Mouse (Mus musculus): ENCODE results near the gene 1600014C10Rik. TPM values are rescaled to one million over a fixed set of nuclear protein-coding genes. Genes with fewer than 3 reads are reported as not detected.

The 1600014C10Rik gene
- total RNA-seq (2022), result 10 to 100 TPM; 24.6 to 30.9 (median 28.9) TPM

- DNase-seq (ENCODE audit: low spot score in 2 of 2), result no peak
Measured at GRCm38 (mm10) chr7:38182962-38183687, at the start of gene 1600014C10Rik. Gene 1600014C10Rik (plus strand): TSS chr7:38183217.

DNA sequence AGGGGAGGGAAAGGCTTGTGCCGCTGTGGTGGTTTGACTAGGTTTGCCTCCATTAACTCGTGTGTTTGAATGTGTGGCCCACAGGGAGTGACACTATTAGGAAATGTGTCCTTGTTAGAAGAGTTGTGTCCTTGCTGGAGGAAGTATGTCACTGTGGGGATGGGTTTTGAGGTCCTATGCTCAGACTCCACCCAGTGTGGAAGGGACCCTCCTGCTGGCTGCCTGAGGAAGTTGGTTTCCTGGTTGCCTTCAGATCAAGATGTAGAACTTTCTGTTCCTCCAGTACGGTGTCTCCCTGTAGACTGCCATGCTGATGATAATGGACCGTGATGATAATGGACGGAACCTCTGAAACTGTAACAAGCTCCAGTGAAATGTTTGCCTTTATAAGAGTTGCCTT is 48.5 kb upstream of the 1600014C10Rik start:
- DNase-seq (ENCODE audit: low spot score in 2 of 2), result no peak

- peak; percentile 21 to 47 for DNase-seq (ENCODE audit: low spot score in 2 of 2)
Measured at GRCm38 (mm10) chr7:38140324-38140723, 42.7 kb upstream of the 1600014C10Rik start.

DNA sequence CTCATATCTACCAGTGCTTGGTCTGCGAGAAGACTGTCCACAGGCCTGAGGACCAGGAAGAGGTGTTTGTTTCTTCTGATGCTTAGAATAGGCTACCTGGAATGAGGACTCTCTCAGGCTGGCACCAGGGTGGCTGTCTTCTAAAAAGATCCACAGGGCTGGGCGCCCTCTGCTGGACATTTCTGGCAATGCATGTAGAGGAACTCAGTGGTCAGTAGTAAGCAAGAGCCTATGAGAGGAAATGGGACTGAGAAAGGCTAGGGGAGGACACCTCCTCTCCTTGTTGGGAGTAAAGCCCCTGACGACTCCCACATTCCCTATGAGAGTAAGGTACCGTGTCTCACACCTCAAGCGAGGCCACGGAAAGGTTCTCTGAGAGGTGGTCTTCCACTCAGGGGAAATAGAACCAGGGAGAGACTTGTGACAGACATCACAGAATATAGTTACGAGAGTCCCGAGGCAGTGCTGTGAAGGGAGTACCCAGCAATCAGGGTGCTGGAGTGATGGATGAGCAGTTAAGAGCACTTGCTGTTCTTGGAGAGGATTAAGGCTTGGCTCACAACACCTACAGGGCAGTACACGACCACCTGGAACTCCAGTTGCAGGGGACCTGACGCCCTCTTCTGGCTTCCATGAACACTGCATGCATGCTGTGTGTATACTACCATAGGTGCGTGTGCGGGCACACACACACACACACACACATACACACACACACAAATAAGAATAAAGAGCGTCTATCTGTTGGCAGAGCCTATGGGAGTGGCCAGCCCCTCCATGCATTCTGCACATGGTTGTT is 41.1 kb upstream of the 1600014C10Rik start:
- peak; percentile 58 to 86 for DNase-seq (ENCODE audit: low spot score in 2 of 2)

DNA sequence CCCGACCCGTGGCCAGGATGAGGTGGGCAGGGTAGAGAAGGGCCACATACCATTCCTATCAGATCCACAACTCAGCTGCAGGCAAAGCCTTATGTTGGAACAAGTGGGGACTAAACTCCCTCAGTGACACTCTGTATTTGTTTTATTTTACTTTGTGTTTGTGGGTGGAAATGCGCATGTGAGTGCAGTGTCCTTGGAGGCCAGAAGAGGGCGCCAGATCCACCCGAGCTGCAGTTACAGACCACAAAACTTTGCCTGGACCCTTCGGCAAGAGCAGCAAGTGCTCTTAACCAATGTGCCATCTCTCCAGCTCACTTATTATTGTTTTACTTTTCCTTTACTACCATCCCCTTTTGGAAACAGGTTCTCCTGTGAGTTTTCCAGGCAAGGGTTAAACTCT is 35.5 kb upstream of the 1600014C10Rik start:
- no peak for DNase-seq (ENCODE audit: low spot score in 2 of 2)

- DNase-seq (ENCODE audit: low spot score in 2 of 2), result peak; percentile 24 to 29
Measured at GRCm38 (mm10) chr7:38151706-38152312, 31.2 kb upstream of the 1600014C10Rik start.

DNA sequence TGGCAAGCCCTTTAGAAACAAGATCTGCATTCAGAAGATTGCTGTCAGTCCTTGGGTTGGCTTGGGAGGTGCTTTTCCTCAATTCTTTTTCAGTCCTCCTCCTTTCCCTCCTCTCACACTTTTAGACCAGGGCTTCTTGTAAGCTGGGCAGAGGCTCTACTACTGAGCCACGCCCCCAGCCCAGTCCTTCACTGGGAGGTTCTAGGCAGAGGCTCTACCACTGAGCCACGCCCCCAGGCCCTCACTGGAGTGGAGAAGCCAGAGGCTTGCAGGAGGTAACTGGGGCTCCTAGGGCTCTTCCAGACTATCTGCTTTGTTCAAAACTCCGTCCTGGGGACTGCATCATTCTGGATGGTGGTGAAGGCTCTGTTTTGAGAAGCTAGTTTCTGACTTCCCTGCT is 30.4 kb upstream of the 1600014C10Rik start:
- DNase-seq (ENCODE audit: low spot score in 2 of 2), result no peak

GRCm38 (mm10) chr7:38155829-38156228 is 27.2 kb upstream of the 1600014C10Rik start:
- DNase-seq (ENCODE audit: low spot score in 2 of 2), result no peak

DNA sequence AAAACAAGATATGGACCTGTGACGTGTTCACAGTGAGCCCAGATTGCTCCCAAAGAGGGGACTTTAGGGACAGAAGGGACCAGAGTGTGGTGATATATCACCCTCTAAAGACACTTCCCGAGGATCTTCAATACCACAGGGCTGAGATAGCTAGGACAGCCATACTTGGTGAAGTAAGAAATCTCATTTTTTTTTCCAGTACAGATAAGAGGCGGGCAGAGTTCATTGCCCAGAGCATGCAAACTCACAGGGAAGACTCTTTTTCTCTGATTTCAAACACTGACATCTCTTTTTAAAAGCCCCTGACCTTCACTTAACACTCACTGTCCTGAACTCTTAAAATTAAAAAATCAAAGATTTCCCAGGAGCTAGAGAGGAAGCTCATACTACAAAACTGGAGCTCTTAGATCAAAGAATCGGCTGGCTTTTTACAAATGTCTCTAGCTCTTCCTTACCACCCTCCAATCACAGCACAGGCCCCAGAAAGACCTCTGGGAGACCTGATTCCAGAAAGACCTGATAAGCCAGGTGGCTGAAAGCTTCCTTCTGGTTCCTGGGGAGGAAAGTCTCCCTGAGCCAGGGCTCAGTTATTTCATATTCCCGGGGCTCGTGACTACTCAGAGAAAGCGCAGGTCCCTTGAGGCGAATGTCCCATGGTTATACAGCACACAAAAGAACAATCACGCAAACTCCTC is 24.1 kb upstream of the 1600014C10Rik start:
- DNase-seq (ENCODE audit: low spot score in 2 of 2), result no peak

DNA sequence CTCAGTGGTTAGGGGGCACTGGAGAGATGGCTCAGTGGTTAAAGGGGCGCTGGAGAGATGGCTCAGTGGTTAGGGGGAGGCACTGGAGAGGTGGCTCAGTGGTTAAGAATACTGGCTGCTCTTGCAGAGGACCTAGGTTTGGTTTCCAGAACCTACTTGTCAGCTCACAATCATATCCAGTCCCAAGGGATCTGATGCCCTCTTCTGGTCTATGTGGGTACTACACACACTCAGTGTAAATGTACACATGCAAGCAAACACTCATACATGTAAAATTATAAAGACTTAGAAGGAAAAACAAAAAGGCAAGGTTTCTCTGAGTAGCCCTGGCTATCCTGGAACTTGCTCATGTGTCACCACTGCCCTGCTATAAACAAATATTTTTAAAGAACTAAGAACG is 21.6 kb upstream of the 1600014C10Rik start:
- no peak for DNase-seq (ENCODE audit: low spot score in 2 of 2)

DNA sequence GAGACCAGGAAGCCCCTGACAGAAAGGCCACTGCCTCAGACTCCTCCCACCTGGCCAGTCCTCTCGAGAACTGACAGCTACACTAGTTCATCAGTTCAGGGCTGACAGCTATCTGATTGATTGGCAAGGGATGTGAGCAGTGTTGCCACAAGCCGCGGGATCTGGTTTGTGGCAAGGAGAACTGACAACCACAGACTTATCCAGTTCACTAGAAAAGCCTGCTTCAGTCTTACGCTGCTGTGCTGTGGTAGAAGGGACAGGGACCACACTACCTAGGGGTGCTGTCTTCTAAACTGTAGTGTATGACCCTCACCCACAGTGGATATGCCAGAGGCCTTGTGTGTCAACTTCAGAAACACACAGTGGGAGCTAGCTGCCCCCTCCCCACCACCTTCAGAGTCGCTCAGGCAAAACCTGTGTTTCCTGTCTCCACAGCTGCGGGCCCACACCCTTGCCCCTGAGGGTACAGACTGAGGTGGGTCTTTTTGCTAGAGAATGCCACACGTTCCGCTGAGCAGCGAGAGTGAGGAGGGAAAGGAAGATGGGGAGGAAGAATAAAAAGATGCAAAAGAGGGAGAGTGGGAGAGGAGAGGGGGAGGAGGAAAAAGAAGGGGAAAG is 19.5 kb upstream of the 1600014C10Rik start:
- no peak for DNase-seq (ENCODE audit: low spot score in 2 of 2)

- no peak for DNase-seq (ENCODE audit: low spot score in 2 of 2)
Measured at GRCm38 (mm10) chr7:38166930-38167645, 15.9 kb upstream of the 1600014C10Rik start.

GRCm38 (mm10) chr7:38167724-38168141 is 15.3 kb upstream of the 1600014C10Rik start:
- DNase-seq (ENCODE audit: low spot score in 2 of 2), result peak; percentile 56 to 62

GRCm38 (mm10) chr7:38173871-38174270 is 9.1 kb upstream of the 1600014C10Rik start:
- DNase-seq (ENCODE audit: low spot score in 2 of 2), result no peak

- peak; percentile 38 to 63 for DNase-seq (ENCODE audit: low spot score in 2 of 2)
Measured at GRCm38 (mm10) chr7:38174321-38175148, 8.5 kb upstream of the 1600014C10Rik start.

DNA sequence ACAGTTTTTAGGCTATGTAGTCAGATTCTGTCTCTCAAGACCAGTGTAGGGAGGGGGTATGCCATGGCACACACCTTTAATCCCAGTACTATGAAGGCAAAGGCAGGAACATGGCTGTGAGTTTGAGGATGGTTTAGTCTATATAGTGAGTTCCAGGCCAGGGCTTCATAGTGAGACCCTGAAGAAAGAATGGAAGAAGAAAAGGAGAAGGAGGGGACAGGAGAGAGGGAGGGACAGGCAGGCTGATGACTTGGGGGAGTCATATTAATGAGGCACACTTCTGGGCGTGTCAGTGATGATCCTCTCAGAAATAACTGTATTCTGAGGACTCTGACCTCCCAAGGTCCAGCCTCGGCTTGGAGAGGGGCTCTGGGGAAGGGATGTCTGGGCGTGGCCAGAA is 7.0 kb upstream of the 1600014C10Rik start:
- no peak for DNase-seq (ENCODE audit: low spot score in 2 of 2)

DNA sequence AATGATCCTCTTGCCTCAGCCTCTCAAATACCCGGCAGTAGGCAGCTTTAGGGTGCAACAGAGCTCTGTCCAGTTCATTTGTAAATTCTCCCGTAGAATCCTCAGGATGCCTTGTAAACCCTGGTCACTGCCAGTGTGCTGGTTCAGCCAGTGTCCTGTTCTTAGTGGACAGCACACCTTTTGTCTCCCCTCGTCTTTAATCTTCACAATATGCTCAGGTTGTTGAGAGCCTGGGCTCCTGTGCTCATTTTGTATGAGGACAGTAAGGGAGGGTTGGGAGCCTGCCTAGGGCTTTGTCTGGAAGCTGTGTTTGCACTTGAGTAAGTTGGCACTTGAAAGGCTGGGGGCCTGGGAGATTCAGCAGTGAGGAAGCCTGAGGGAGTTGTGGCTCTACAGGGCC is 3.1 kb upstream of the 1600014C10Rik start:
- no peak for DNase-seq (ENCODE audit: low spot score in 2 of 2)

- DNase-seq (ENCODE audit: low spot score in 2 of 2), result no peak
Measured at GRCm38 (mm10) chr7:38181366-38181765, 1.7 kb upstream of the 1600014C10Rik start.

DNA sequence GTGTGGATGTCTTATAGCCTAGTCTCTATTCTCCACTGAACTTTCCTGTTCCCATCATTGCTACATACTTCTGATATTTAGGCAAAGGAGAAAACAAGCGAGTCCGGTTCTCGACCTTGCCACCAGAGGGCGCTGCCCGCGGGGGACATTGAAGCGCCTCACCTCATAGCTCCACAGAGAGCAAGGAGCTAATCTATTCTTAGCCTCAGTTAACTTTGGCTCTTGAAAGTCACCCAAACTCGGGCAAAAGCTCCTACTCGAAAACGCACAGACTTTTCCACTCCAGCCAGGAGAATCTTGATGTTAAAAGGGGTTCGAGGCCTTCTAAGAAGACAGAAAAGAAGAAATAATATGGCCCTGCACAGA is 438 bp upstream of the 1600014C10Rik start:
- peak; percentile 56 to 75 for DNase-seq (ENCODE audit: low spot score in 2 of 2)

Data from layer of hippocampus, adult 8-10 months (tissue).